Mouse (Mus musculus) urinary bladder, postnatal 25 days (tissue): ENCODE measurements around the gene Olfr1242.

Experiments used
- DNase-seq: peaks from one replicate; pipeline ENCODE4 v3.0.0; 2022; ENCODE audit warnings: low spot score

Olfr1242 gene

GRCm38 (mm10) chr2:89498235-89498634 lies at the start of gene Olfr1242:
TSS of gene Olfr1242 (minus strand) at chr2:89498335.
- no peak for DNase-seq

- DNase-seq = no peak
Measured at GRCm38 (mm10) chr2:89544516-89544915, 46.4 kb upstream of the Olfr1242 start.

GRCm38 (mm10) chr2:89539923-89540322 lies 41.8 kb upstream of the Olfr1242 start:
- DNase-seq = no peak

GRCm38 (mm10) chr2:89531387-89531786 lies 33.3 kb upstream of the Olfr1242 start, which contains the start of gene Olfr1243:
TSS of gene Olfr1243 (minus strand) at chr2:89531487.
- DNase-seq = no peak

- no peak for DNase-seq
Measured at GRCm38 (mm10) chr2:89487026-89487425, 11.1 kb downstream of the Olfr1242 start, which contains the start of gene Olfr1241. TSS of gene Olfr1241 (minus strand) at chr2:89487126.

- DNase-seq = no peak
Measured at GRCm38 (mm10) chr2:89442900-89443299, 55.2 kb downstream of the Olfr1242 start, which contains the start of gene Olfr1240. TSS of gene Olfr1240 (minus strand) at chr2:89443000.
